Mouse (Mus musculus): ENCODE measurements around the gene Bcap29.
"Not testable (repeated sequence)": the region's sequence is repeated elsewhere in the genome, so short reads cannot be mapped to it uniquely, and the experiment has no call there.

DNA sequence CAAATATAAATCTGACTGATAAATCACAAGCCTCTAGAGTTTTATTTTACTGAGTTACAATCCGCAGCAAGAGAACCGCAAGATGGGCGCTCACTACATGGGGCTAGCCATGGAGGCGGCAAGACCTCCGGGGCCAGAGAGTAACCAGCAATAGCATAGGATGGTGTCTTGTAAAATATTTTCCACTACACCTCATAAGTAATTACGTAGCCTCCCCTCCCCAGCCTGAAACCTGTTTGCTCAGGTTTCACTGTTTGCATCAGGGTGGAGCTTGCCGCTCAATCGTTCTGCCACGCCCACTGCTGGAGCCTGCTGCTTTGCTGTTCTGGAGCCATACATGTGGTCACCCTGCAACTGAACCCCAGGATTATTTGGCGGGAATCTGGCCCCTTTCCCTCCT, 66.9 kb downstream of the Bcap29 start:
- not testable (repeated sequence) for TF ChIP-seq USF1 (IDR thresholded peaks at IDR 0.05; ENCODE audit: low read depth); POLR2A (IDR thresholded peaks at IDR 0.05; ENCODE audit: insufficient read length, low read depth); E2F4 (IDR thresholded peaks at IDR 0.05; ENCODE audit: insufficient read depth); TCF12 (IDR thresholded peaks at IDR 0.05; ENCODE audit: insufficient read depth, poor library complexity, severe bottlenecking); MYOG (IDR thresholded peaks at IDR 0.05; ENCODE audit: control insufficient read depth in 1 of 3, insufficient read depth in 1 of 3, insufficient read length in 2 of 3, low read depth in 2 of 3); POLR2AphosphoS2 (IDR thresholded peaks at IDR 0.05; ENCODE audit: insufficient read length, low read depth); MAX (IDR thresholded peaks at IDR 0.05; ENCODE audit: low read depth); CEBPB (IDR thresholded peaks at IDR 0.05; ENCODE audit: insufficient read depth, poor library complexity, severe bottlenecking); TCF3 (IDR thresholded peaks at IDR 0.05; ENCODE audit: insufficient read length, low read depth); MYOD1 (IDR thresholded peaks at IDR 0.05; ENCODE audit: control insufficient read depth in 1 of 3, insufficient read length in 2 of 3, low read depth in 2 of 3); SRF (IDR thresholded peaks at IDR 0.05; ENCODE audit: control insufficient read depth, insufficient read length, low read depth)

Measured in myocyte (in vitro differentiated cells).